Mouse (Mus musculus): ENCODE measurements around the gene Gm4553.
"Not testable (repeated sequence)": the region's sequence is repeated elsewhere in the genome, so short reads cannot be mapped to it uniquely, and the experiment has no call there.

DNA sequence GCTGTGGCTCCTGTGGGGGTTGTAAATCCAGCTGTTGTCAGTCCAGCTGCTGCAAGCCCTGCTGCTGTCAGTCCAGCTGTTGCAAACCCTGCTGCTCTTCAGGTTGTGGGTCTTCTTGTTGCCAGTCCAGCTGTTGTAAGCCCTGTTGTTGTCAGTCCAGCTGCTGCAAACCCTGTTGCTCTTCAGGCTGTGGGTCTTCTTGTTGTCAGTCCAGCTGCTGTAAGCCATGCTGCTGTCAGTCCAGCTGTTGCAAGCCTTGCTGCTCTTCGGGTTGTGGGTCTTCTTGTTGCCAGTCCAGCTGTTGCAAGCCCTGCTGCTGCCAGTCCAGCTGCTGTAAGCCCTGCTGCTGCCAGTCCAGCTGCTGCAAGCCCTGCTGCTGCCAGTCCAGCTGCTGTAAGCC, 46.6 kb upstream of the Gm4553 start:
- not testable (repeated sequence) for TF ChIP-seq CTCF (IDR thresholded peaks at IDR 0.05; ENCODE audit: low read depth); EP300 (optimal IDR thresholded peaks at IDR 0.05)
